Mouse (Mus musculus) T-helper 1 cell (primary cell): Measurements from ENCODE around the gene Vps18.

Source experiments
- in situ Hi-C: fragments of 300-600 bp; cut with MboI, MseI; formaldehyde crosslinking; loops from one replicate; pipeline ENCODE4 v1.15.1; 2025; ENCODE audit warnings: high pct_unique_total_duplicates

The Vps18 gene

GRCm38 (mm10) chr2:119292281-119292680, 3.7 kb downstream of the Vps18 start:
- in situ Hi-C loops = loop anchor here (5.0 kb wide), 1 partner anchor 255 kb away; no protein-coding TSS in a partner anchor

GRCm38 (mm10) chr2:119292852-119293251, 4.3 kb downstream of the Vps18 start:
- in situ Hi-C loops = loop anchor here (5.0 kb wide), 1 partner anchor 256 kb away; no protein-coding TSS in a partner anchor

- in situ Hi-C loops = loop anchor here (5.0 kb wide), 1 partner anchor 256 kb away; no protein-coding TSS in a partner anchor
Observed at GRCm38 (mm10) chr2:119293311-119293710, 4.8 kb downstream of the Vps18 start.

- in situ Hi-C loops = loop anchor here (5.0 kb wide), 1 partner anchor 257 kb away; no protein-coding TSS in a partner anchor
Observed at GRCm38 (mm10) chr2:119293776-119294390, 5.3 kb downstream of the Vps18 start.

GRCm38 (mm10) chr2:119294411-119294810, 5.9 kb downstream of the Vps18 start:
- in situ Hi-C loops = loop anchor here (5.0 kb wide), 1 partner anchor 257 kb away; no protein-coding TSS in a partner anchor

GRCm38 (mm10) chr2:119296756-119297155, 8.2 kb downstream of the Vps18 start:
- in situ Hi-C loops = no loop called here

- in situ Hi-C loops = no loop called here
Observed at GRCm38 (mm10) chr2:119297506-119297905, 9.0 kb downstream of the Vps18 start.

GRCm38 (mm10) chr2:119298330-119298729, 9.8 kb downstream of the Vps18 start:
- in situ Hi-C loops = no loop called here

GRCm38 (mm10) chr2:119298839-119299238, 10.3 kb downstream of the Vps18 start:
- in situ Hi-C loops = no loop called here

- in situ Hi-C loops = no loop called here
Observed at GRCm38 (mm10) chr2:119299981-119300818, 11.7 kb downstream of the Vps18 start.

- in situ Hi-C loops = no loop called here
Observed at GRCm38 (mm10) chr2:119300819-119301493, 12.4 kb downstream of the Vps18 start.

GRCm38 (mm10) chr2:119302876-119303275, 14.3 kb downstream of the Vps18 start:
- in situ Hi-C loops = no loop called here

- in situ Hi-C loops = no loop called here
Observed at GRCm38 (mm10) chr2:119304391-119304790, 15.9 kb downstream of the Vps18 start.

- in situ Hi-C loops = no loop called here
Observed at GRCm38 (mm10) chr2:119304798-119305208, 16.3 kb downstream of the Vps18 start.

GRCm38 (mm10) chr2:119311544-119311943, 23.0 kb downstream of the Vps18 start:
- in situ Hi-C loops = no loop called here

GRCm38 (mm10) chr2:119312380-119312958, 23.9 kb downstream of the Vps18 start:
- in situ Hi-C loops = no loop called here

- in situ Hi-C loops = no loop called here
Observed at GRCm38 (mm10) chr2:119313780-119314479, 25.4 kb downstream of the Vps18 start.

- in situ Hi-C loops = no loop called here
Observed at GRCm38 (mm10) chr2:119314742-119315310, 26.3 kb downstream of the Vps18 start.

GRCm38 (mm10) chr2:119318043-119318710, 29.6 kb downstream of the Vps18 start:
- in situ Hi-C loops = no loop called here

GRCm38 (mm10) chr2:119320571-119320970, 32.0 kb downstream of the Vps18 start:
- in situ Hi-C loops = no loop called here
